Mouse (Mus musculus): ENCODE data around the gene Nfe2. TPM values are rescaled to one million over a fixed set of nuclear protein-coding genes. Genes with fewer than 3 reads are reported as not detected.

Gene Nfe2
- polyA plus RNA-seq, 1 experiment from 2014 or later = 0.49 TPM

GRCm38 (mm10) chr15:103295851-103296250 lies 37.6 kb upstream of the Nfe2 start:
- Histone ChIP-seq H3K4me1 (ENCODE audit: control insufficient read depth, insufficient read depth, low read length) (peaks cover 48% of the 10 kb centered on the region), H3K4me3 (replicated peaks; ENCODE audit: low read depth, low read length) (no peak overlapping the region), H3K9me3 (ENCODE audit: control insufficient read depth, low read length) (no peaks in the 10 kb centered on the region), H3K4me2 (ENCODE audit: low read length) (no peak overlapping the region), H3K27ac (replicated peaks; ENCODE audit: low read depth, low read length) (peak overlapping the region; percentile 98; the same call in 1 of the 2 replicates), H3K27me3 (ENCODE audit: control insufficient read depth, insufficient read depth, low read length) (no peaks in the 10 kb centered on the region), H3K9ac (replicated peaks; ENCODE audit: low read length) (no peak overlapping the region), H3K36me3 (ENCODE audit: control insufficient read depth, insufficient read depth, low read length) (peaks cover 32% of the 10 kb centered on the region)
- no peak for DNase-seq
- 10% methylated on average over 5 of the region's 5 CpGs for WGBS
- ATAC-seq (ENCODE audit: low FRiP score, low TSS enrichment) = no peak

- Histone ChIP-seq H3K27me3 (ENCODE audit: control insufficient read depth, insufficient read depth, low read length) (no peaks in the 10 kb centered on the region), H3K4me3 (replicated peaks; ENCODE audit: low read depth, low read length) (no peak overlapping the region), H3K9ac (replicated peaks; ENCODE audit: low read length) (no peak overlapping the region), H3K36me3 (ENCODE audit: control insufficient read depth, insufficient read depth, low read length) (peaks cover 40% of the 10 kb centered on the region), H3K9me3 (ENCODE audit: control insufficient read depth, low read length) (no peaks in the 10 kb centered on the region), H3K4me1 (ENCODE audit: control insufficient read depth, insufficient read depth, low read length) (peaks cover 40% of the 10 kb centered on the region), H3K4me2 (ENCODE audit: low read length) (no peak overlapping the region), H3K27ac (replicated peaks; ENCODE audit: low read depth, low read length) (no peak overlapping the region)
- ATAC-seq (ENCODE audit: low FRiP score, low TSS enrichment) (no peak), DNase-seq (no peak)
- 81% methylated on average over 2 of the region's 2 CpGs for WGBS
Measured at GRCm38 (mm10) chr15:103294649-103295048, 36.4 kb upstream of the Nfe2 start.

GRCm38 (mm10) chr15:103293375-103293774 lies 35.2 kb upstream of the Nfe2 start:
- Histone ChIP-seq H3K4me2 (ENCODE audit: low read length) (no peak overlapping the region), H3K36me3 (ENCODE audit: control insufficient read depth, insufficient read depth, low read length) (peaks cover 50% of the 10 kb centered on the region), H3K9me3 (ENCODE audit: control insufficient read depth, low read length) (no peaks in the 10 kb centered on the region), H3K27ac (replicated peaks; ENCODE audit: low read depth, low read length) (no peak overlapping the region), H3K27me3 (ENCODE audit: control insufficient read depth, insufficient read depth, low read length) (no peaks in the 10 kb centered on the region), H3K4me3 (replicated peaks; ENCODE audit: low read depth, low read length) (no peak overlapping the region), H3K4me1 (ENCODE audit: control insufficient read depth, insufficient read depth, low read length) (peaks cover 30% of the 10 kb centered on the region), H3K9ac (replicated peaks; ENCODE audit: low read length) (no peak overlapping the region)
- DNase-seq (no peak), ATAC-seq (ENCODE audit: low FRiP score, low TSS enrichment) (no peak)
- WGBS = 100% methylated on average over 2 of the region's 2 CpGs

- no peaks in the 10 kb centered on the region for H3K27me3 ChIP-seq (ENCODE audit: control insufficient read depth, insufficient read depth, low read length)
- no peak overlapping the region for H3K4me2 ChIP-seq (ENCODE audit: low read length)
- no peaks in the 10 kb centered on the region for H3K9me3 ChIP-seq (ENCODE audit: control insufficient read depth, low read length)
- no peak overlapping the region for H3K4me3 ChIP-seq (replicated peaks; ENCODE audit: low read depth, low read length)
- 0 out of 2 replicates have a peak overlapping the region, but pooled peaks have one; percentile 13 for H3K27ac ChIP-seq (replicated peaks; ENCODE audit: low read depth, low read length)
- no peak overlapping the region for H3K9ac ChIP-seq (replicated peaks; ENCODE audit: low read length)
- 96% methylated on average over 4 of the region's 4 CpGs for WGBS
- no peak for DNase-seq
- H3K36me3 ChIP-seq (ENCODE audit: control insufficient read depth, insufficient read depth, low read length) = peaks cover 50% of the 10 kb centered on the region
- no peak for ATAC-seq (ENCODE audit: low FRiP score, low TSS enrichment)
- peaks cover 25% of the 10 kb centered on the region for H3K4me1 ChIP-seq (ENCODE audit: control insufficient read depth, insufficient read depth, low read length)
Measured at GRCm38 (mm10) chr15:103292673-103293345, 34.6 kb upstream of the Nfe2 start.

- Histone ChIP-seq H3K27ac (replicated peaks; ENCODE audit: low read depth, low read length) (no peak overlapping the region), H3K36me3 (ENCODE audit: control insufficient read depth, insufficient read depth, low read length) (peaks cover 52% of the 10 kb centered on the region), H3K4me1 (ENCODE audit: control insufficient read depth, insufficient read depth, low read length) (peaks cover 7% of the 10 kb centered on the region), H3K4me3 (replicated peaks; ENCODE audit: low read depth, low read length) (no peak overlapping the region), H3K9me3 (ENCODE audit: control insufficient read depth, low read length) (no peaks in the 10 kb centered on the region), H3K4me2 (ENCODE audit: low read length) (no peak overlapping the region), H3K27me3 (ENCODE audit: control insufficient read depth, insufficient read depth, low read length) (no peaks in the 10 kb centered on the region), H3K9ac (replicated peaks; ENCODE audit: low read length) (no peak overlapping the region)
- WGBS = 96% methylated on average over 9 of the region's 9 CpGs
- DNase-seq (no peak), ATAC-seq (ENCODE audit: low FRiP score, low TSS enrichment) (no peak)
Measured at GRCm38 (mm10) chr15:103290843-103291242, 32.6 kb upstream of the Nfe2 start.

- ATAC-seq (ENCODE audit: low FRiP score, low TSS enrichment) = no peak
- peaks cover 52% of the 10 kb centered on the region for H3K36me3 ChIP-seq (ENCODE audit: control insufficient read depth, insufficient read depth, low read length)
Measured at GRCm38 (mm10) chr15:103290417-103290816, 32.2 kb upstream of the Nfe2 start.

GRCm38 (mm10) chr15:103289600-103289999 lies 31.4 kb upstream of the Nfe2 start:
- H3K4me2 ChIP-seq (ENCODE audit: low read length) = no peak overlapping the region
- H3K9ac ChIP-seq (replicated peaks; ENCODE audit: low read length) = no peak overlapping the region
- H3K27me3 ChIP-seq (ENCODE audit: control insufficient read depth, insufficient read depth, low read length) = no peaks in the 10 kb centered on the region
- peak overlapping the region; percentile 49 for H3K27ac ChIP-seq (replicated peaks; ENCODE audit: low read depth, low read length)
- no peak overlapping the region for H3K4me3 ChIP-seq (replicated peaks; ENCODE audit: low read depth, low read length)
- H3K36me3 ChIP-seq (ENCODE audit: control insufficient read depth, insufficient read depth, low read length) = peaks cover 49% of the 10 kb centered on the region
- no peak for ATAC-seq (ENCODE audit: low FRiP score, low TSS enrichment)
- no peaks in the 10 kb centered on the region for H3K9me3 ChIP-seq (ENCODE audit: control insufficient read depth, low read length)
- DNase-seq = no peak
- 32% methylated on average over 5 of the region's 5 CpGs for WGBS
- H3K4me1 ChIP-seq (ENCODE audit: control insufficient read depth, insufficient read depth, low read length) = peaks cover 14% of the 10 kb centered on the region

More at GRCm38 (mm10) chr15:103290417-103290816, 32.2 kb upstream of the Nfe2 start:
- no peaks in the 10 kb centered on the region for H3K27me3 ChIP-seq (ENCODE audit: control insufficient read depth, insufficient read depth, low read length)
- H3K4me1 ChIP-seq (ENCODE audit: control insufficient read depth, insufficient read depth, low read length) = peaks cover 12% of the 10 kb centered on the region
- H3K4me3 ChIP-seq (replicated peaks; ENCODE audit: low read depth, low read length) = no peak overlapping the region
- no peaks in the 10 kb centered on the region for H3K9me3 ChIP-seq (ENCODE audit: control insufficient read depth, low read length)
- WGBS = 85% methylated on average over 6 of the region's 6 CpGs
- no peak overlapping the region for H3K4me2 ChIP-seq (ENCODE audit: low read length)
- no peak for DNase-seq
- H3K27ac ChIP-seq (replicated peaks; ENCODE audit: low read depth, low read length) = no peak overlapping the region
- no peak overlapping the region for H3K9ac ChIP-seq (replicated peaks; ENCODE audit: low read length)

GRCm38 (mm10) chr15:103285778-103286417 lies 27.7 kb upstream of the Nfe2 start:
- peak; percentile 75 for DNase-seq
- 73% methylated on average over 1 of the region's 1 CpGs for WGBS

GRCm38 (mm10) chr15:103284647-103285046 lies 26.4 kb upstream of the Nfe2 start:
- no peak for DNase-seq
- no peak for ATAC-seq (ENCODE audit: low FRiP score, low TSS enrichment)
- H3K4me3 ChIP-seq (replicated peaks; ENCODE audit: low read depth, low read length) = no peak overlapping the region
- peaks cover 15% of the 10 kb centered on the region; the same call in 1 of the 2 replicates for H3K36me3 ChIP-seq (ENCODE audit: control insufficient read depth, insufficient read depth, low read length)
- H3K27ac ChIP-seq (replicated peaks; ENCODE audit: low read depth, low read length) = peak overlapping the region; percentile 28; the same call in 1 of the 2 replicates
- peaks cover 11% of the 10 kb centered on the region for H3K4me1 ChIP-seq (ENCODE audit: control insufficient read depth, insufficient read depth, low read length)
- H3K9me3 ChIP-seq (ENCODE audit: control insufficient read depth, low read length) = no peaks in the 10 kb centered on the region
- H3K4me2 ChIP-seq (ENCODE audit: low read length) = no peak overlapping the region
- no peak overlapping the region for H3K9ac ChIP-seq (replicated peaks; ENCODE audit: low read length)
- no peaks in the 10 kb centered on the region for H3K27me3 ChIP-seq (ENCODE audit: control insufficient read depth, insufficient read depth, low read length)
- WGBS = 47% methylated on average over 2 of the region's 2 CpGs

More at GRCm38 (mm10) chr15:103285778-103286417, 27.7 kb upstream of the Nfe2 start:
- Histone ChIP-seq H3K9me3 (ENCODE audit: control insufficient read depth, low read length) (no peaks in the 10 kb centered on the region), H3K4me1 (ENCODE audit: control insufficient read depth, insufficient read depth, low read length) (peaks cover 14% of the 10 kb centered on the region), H3K4me3 (replicated peaks; ENCODE audit: low read depth, low read length) (no peak overlapping the region), H3K9ac (replicated peaks; ENCODE audit: low read length) (no peak overlapping the region; the same call in 1 of the 2 replicates), H3K36me3 (ENCODE audit: control insufficient read depth, insufficient read depth, low read length) (peaks cover 23% of the 10 kb centered on the region), H3K27ac (replicated peaks; ENCODE audit: low read depth, low read length) (peak overlapping the region; percentile 33), H3K27me3 (ENCODE audit: control insufficient read depth, insufficient read depth, low read length) (no peaks in the 10 kb centered on the region), H3K4me2 (ENCODE audit: low read length) (no peak overlapping the region)
- no peak; the same call in 1 of the 2 replicates for ATAC-seq (ENCODE audit: low FRiP score, low TSS enrichment)

All from midbrain, embryonic 14.5 days (tissue).